Mouse (Mus musculus): ENCODE measurements at regions not wholly inside any gene's neighbourhood (a gene's known extent, or its start where the extent isn't known, plus 50 kb on each side); places are given as distances from the start of the nearest gene placed in this dataset.

DNA sequence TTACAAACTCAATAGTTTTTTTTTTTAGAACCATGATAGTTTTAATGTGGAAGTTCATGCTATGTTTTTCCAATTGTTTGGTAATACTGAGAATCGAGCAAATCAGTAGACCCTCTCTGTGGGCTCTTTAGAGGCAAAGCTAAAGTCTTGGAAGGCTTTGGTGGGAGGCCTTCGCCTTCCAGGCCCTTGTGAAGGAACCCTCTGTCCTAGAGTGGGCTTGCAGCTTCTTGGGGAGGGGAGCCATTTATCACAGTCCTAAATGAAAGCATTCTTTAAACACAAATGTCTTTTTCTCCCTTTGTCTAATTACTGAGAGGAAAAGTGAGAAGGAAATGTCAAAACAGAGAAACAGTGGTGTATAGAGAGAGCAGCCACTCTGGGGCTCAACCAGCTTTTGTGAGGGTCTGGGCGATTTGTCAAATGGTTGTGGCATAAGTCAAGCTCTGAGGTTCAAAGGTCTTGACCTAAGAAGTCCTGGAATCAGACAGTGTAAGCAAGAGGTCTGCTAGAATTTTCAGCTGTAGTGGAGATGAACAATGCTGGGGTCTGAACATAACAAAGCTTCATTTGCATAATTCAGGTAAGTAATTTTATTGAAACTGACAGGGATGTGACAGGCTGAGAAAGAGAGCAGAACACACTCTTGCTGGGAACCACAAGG, 736.6 kb upstream of the Nr2f1 start:
- TF ChIP-seq CTCF (IDR thresholded peaks at IDR 0.05; ENCODE audit: low read depth) (no peak), EP300 (optimal IDR thresholded peaks at IDR 0.05) (no peak)
- no peaks in the 10 kb centered on the region for H3K4me1 ChIP-seq (replicated peaks; ENCODE audit: control insufficient read depth, insufficient read depth)
- no peaks in the 10 kb centered on the region for H3K36me3 ChIP-seq (ENCODE audit: control insufficient read depth, insufficient read depth, low read length)
- no peaks in the 10 kb centered on the region for H3K27me3 ChIP-seq (ENCODE audit: control insufficient read depth, insufficient read depth, low read length)
- 40% methylated on average over 3 of the region's 3 CpGs for WGBS
- no peak for DNase-seq (ENCODE audit: low spot score)
- ATAC-seq (ENCODE audit: low FRiP score, low TSS enrichment) = no peak
- no peaks in the 10 kb centered on the region for H3K9me3 ChIP-seq (ENCODE audit: control insufficient read depth, low read length)
- H3K9ac ChIP-seq (ENCODE audit: low read length) = no peak overlapping the region
- H3K4me2 ChIP-seq (replicated peaks; ENCODE audit: low read depth) = no peak overlapping the region
- no peak overlapping the region for H3K27ac ChIP-seq (replicated peaks)
- no peak overlapping the region for H3K4me3 ChIP-seq (ENCODE audit: low read depth, low read length)

GRCm38 (mm10) chr13:78928347-78928746, 728.8 kb upstream of the Nr2f1 start:
- Histone ChIP-seq H3K36me3 (ENCODE audit: control insufficient read depth, insufficient read depth, low read length) (no peaks in the 10 kb centered on the region), H3K4me3 (ENCODE audit: low read depth, low read length) (no peak overlapping the region), H3K4me2 (replicated peaks; ENCODE audit: low read depth) (no peak overlapping the region), H3K27ac (replicated peaks) (no peak overlapping the region), H3K4me1 (replicated peaks; ENCODE audit: control insufficient read depth, insufficient read depth) (no peaks in the 10 kb centered on the region), H3K9ac (ENCODE audit: low read length) (no peak overlapping the region), H3K9me3 (ENCODE audit: control insufficient read depth, low read length) (no peaks in the 10 kb centered on the region), H3K27me3 (ENCODE audit: control insufficient read depth, insufficient read depth, low read length) (no peaks in the 10 kb centered on the region)
- no peak for DNase-seq (ENCODE audit: low spot score)
- WGBS = 85% methylated on average over 1 of the region's 1 CpGs
- TF ChIP-seq CTCF (IDR thresholded peaks at IDR 0.05; ENCODE audit: low read depth) = no peak
- no peak for TF ChIP-seq EP300 (optimal IDR thresholded peaks at IDR 0.05)
- no peak for ATAC-seq (ENCODE audit: low FRiP score, low TSS enrichment)

GRCm38 (mm10) chr13:78920802-78921201, 721.2 kb upstream of the Nr2f1 start:
- no peaks in the 10 kb centered on the region for H3K27me3 ChIP-seq (ENCODE audit: control insufficient read depth, insufficient read depth, low read length)

GRCm38 (mm10) chr13:78909839-78910238, 710.3 kb upstream of the Nr2f1 start:
- H3K4me3 ChIP-seq (ENCODE audit: low read depth, low read length) = no peak overlapping the region
- WGBS = 13% methylated on average over 5 of the region's 5 CpGs

More at GRCm38 (mm10) chr13:78920802-78921201, 721.2 kb upstream of the Nr2f1 start:
- H3K36me3 ChIP-seq (ENCODE audit: control insufficient read depth, insufficient read depth, low read length) = no peaks in the 10 kb centered on the region
- DNase-seq (ENCODE audit: low spot score) = no peak
- H3K9me3 ChIP-seq (ENCODE audit: control insufficient read depth, low read length) = no peaks in the 10 kb centered on the region
- no peak for ATAC-seq (ENCODE audit: low FRiP score, low TSS enrichment)
- WGBS = 61% methylated on average over 3 of the region's 3 CpGs
- no peak overlapping the region for H3K9ac ChIP-seq (ENCODE audit: low read length)
- no peaks in the 10 kb centered on the region for H3K4me1 ChIP-seq (replicated peaks; ENCODE audit: control insufficient read depth, insufficient read depth)
- no peak overlapping the region for H3K4me2 ChIP-seq (replicated peaks; ENCODE audit: low read depth)
- H3K27ac ChIP-seq (replicated peaks) = no peak overlapping the region
- no peak for TF ChIP-seq CTCF (IDR thresholded peaks at IDR 0.05; ENCODE audit: low read depth)
- TF ChIP-seq EP300 (optimal IDR thresholded peaks at IDR 0.05) = no peak
- no peak overlapping the region for H3K4me3 ChIP-seq (ENCODE audit: low read depth, low read length)

DNA sequence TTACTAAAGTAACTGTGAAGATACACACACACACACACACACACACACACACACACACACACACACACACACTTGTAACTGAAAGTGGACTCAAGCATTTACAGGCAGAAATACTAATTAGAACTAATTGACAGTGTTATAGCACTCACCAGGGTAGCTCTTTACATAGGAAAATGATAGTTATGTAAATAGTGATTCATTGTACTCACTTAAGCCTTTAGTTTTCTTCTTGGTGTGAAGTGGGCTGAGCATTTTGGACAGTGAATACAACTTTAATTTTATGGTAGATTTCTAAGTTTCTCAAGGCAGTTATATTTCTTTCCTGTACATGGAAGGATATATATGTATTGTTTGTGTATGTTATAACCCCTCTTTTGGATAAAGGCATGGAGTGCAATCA, 704.5 kb upstream of the Nr2f1 start:
- no peak overlapping the region for H3K4me2 ChIP-seq (replicated peaks; ENCODE audit: low read depth)
- ATAC-seq (ENCODE audit: low FRiP score, low TSS enrichment) (no peak), DNase-seq (ENCODE audit: low spot score) (no peak)
- no peaks in the 10 kb centered on the region for H3K27me3 ChIP-seq (ENCODE audit: control insufficient read depth, insufficient read depth, low read length)
- no peaks in the 10 kb centered on the region for H3K4me1 ChIP-seq (replicated peaks; ENCODE audit: control insufficient read depth, insufficient read depth)
- H3K9me3 ChIP-seq (ENCODE audit: control insufficient read depth, low read length) = no peaks in the 10 kb centered on the region
- no peak overlapping the region for H3K9ac ChIP-seq (ENCODE audit: low read length)
- no peak for TF ChIP-seq EP300 (optimal IDR thresholded peaks at IDR 0.05)
- no peak for TF ChIP-seq CTCF (IDR thresholded peaks at IDR 0.05; ENCODE audit: low read depth)
- H3K36me3 ChIP-seq (ENCODE audit: control insufficient read depth, insufficient read depth, low read length) = no peaks in the 10 kb centered on the region
- no peak overlapping the region for H3K27ac ChIP-seq (replicated peaks)
- no peak overlapping the region for H3K4me3 ChIP-seq (ENCODE audit: low read depth, low read length)

More at GRCm38 (mm10) chr13:78909839-78910238, 710.3 kb upstream of the Nr2f1 start:
- H3K36me3 ChIP-seq (ENCODE audit: control insufficient read depth, insufficient read depth, low read length) = no peaks in the 10 kb centered on the region
- H3K27me3 ChIP-seq (ENCODE audit: control insufficient read depth, insufficient read depth, low read length) = no peaks in the 10 kb centered on the region
- no peak overlapping the region for H3K4me2 ChIP-seq (replicated peaks; ENCODE audit: low read depth)
- H3K27ac ChIP-seq (replicated peaks) = no peak overlapping the region
- H3K9me3 ChIP-seq (ENCODE audit: control insufficient read depth, low read length) = no peaks in the 10 kb centered on the region
- H3K4me1 ChIP-seq (replicated peaks; ENCODE audit: control insufficient read depth, insufficient read depth) = no peaks in the 10 kb centered on the region
- ATAC-seq (ENCODE audit: low FRiP score, low TSS enrichment) (no peak), DNase-seq (ENCODE audit: low spot score) (no peak)
- TF ChIP-seq CTCF (IDR thresholded peaks at IDR 0.05; ENCODE audit: low read depth) (no peak), EP300 (optimal IDR thresholded peaks at IDR 0.05) (no peak)
- H3K9ac ChIP-seq (ENCODE audit: low read length) = no peak overlapping the region

- H3K4me2 ChIP-seq (replicated peaks; ENCODE audit: low read depth) = no peak overlapping the region
- 61% methylated on average over 1 of the region's 1 CpGs for WGBS
- H3K9me3 ChIP-seq (ENCODE audit: control insufficient read depth, low read length) = no peaks in the 10 kb centered on the region
- no peaks in the 10 kb centered on the region for H3K36me3 ChIP-seq (ENCODE audit: control insufficient read depth, insufficient read depth, low read length)
- no peak overlapping the region for H3K4me3 ChIP-seq (ENCODE audit: low read depth, low read length)
- TF ChIP-seq CTCF (IDR thresholded peaks at IDR 0.05; ENCODE audit: low read depth) (no peak), EP300 (optimal IDR thresholded peaks at IDR 0.05) (no peak)
- H3K4me1 ChIP-seq (replicated peaks; ENCODE audit: control insufficient read depth, insufficient read depth) = no peaks in the 10 kb centered on the region
- DNase-seq (ENCODE audit: low spot score) (no peak), ATAC-seq (ENCODE audit: low FRiP score, low TSS enrichment) (no peak)
- no peaks in the 10 kb centered on the region for H3K27me3 ChIP-seq (ENCODE audit: control insufficient read depth, insufficient read depth, low read length)
- H3K27ac ChIP-seq (replicated peaks) = no peak overlapping the region
- no peak overlapping the region for H3K9ac ChIP-seq (ENCODE audit: low read length)
Measured at GRCm38 (mm10) chr13:78900693-78901092, 701.1 kb upstream of the Nr2f1 start.

All from stomach, postnatal 0 days (tissue).